Mouse (Mus musculus): ENCODE results near the gene Bgn. TPM values are rescaled to one million over a fixed set of nuclear protein-coding genes. Genes with fewer than 3 reads are reported as not detected.
A peak's percentile ranks its signal among the peaks of the same experiment; 100 is the strongest.

The Bgn gene
- total and polyA plus RNA-seq, 3 experiments, result not detected

GRCm38 (mm10) chrX:73525223-73526140, 42.1 kb downstream of the Bgn start:
- no peaks in the 10 kb centered on the region for H3K79me2 ChIP-seq (replicated peaks; ENCODE audit: control insufficient read depth, extremely low read depth, insufficient read depth, poor library complexity, severe bottlenecking)
- H3K9ac ChIP-seq (ENCODE audit: insufficient read depth, low read depth), result no peak overlapping the region
- dilution Hi-C loops (cut with MboI; ENCODE audit: extremely low pct_ligation_motif_present, extremely low pct_unique_long_range_greater_than_20kb, low sequenced_read_pairs), result no loop called here
- in situ Hi-C loops (cut with MboI; ENCODE audit: low pct_ligation_motif_present, low pct_unique_long_range_greater_than_20kb, low sequenced_read_pairs), result no loop called here
- no peak for DNase-seq (ENCODE audit: extremely low read depth)
- H3K9me3 ChIP-seq (replicated peaks; ENCODE audit: low read length), result no peaks in the 10 kb centered on the region
- no peaks in the 10 kb centered on the region for H3K4me1 ChIP-seq (ENCODE audit: control insufficient read depth in 1 of 2, insufficient read depth in 2 of 2)
- no peak for TF ChIP-seq BHLHE40 (IDR thresholded peaks at IDR 0.05; ENCODE audit: low read depth, low read length)
- TF ChIP-seq MAFK (IDR thresholded peaks at IDR 0.05; ENCODE audit: insufficient replicate concordance, low read length), result no peak
- no peak for TF ChIP-seq ZC3H11A (IDR thresholded peaks at IDR 0.05; ENCODE audit: low read depth, low read length)
- TF ChIP-seq MAZ (IDR thresholded peaks at IDR 0.05; ENCODE audit: low read depth, low read length), result no peak
- no peak for TF ChIP-seq EP300 (IDR thresholded peaks at IDR 0.05; ENCODE audit: low read length)
- TF ChIP-seq SIN3A (IDR thresholded peaks at IDR 0.05; ENCODE audit: low read length), result no peak
- TF ChIP-seq KAT2A (IDR thresholded peaks at IDR 0.05; ENCODE audit: insufficient replicate concordance, low read length), result no peak
- no peak for TF ChIP-seq POLR2A (IDR thresholded peaks at IDR 0.05; ENCODE audit: low read depth, low read length)
- TF ChIP-seq USF2 (conservative IDR thresholded peaks at IDR 0.05; ENCODE audit: low read depth, low read length), result no peak
- no peak for TF ChIP-seq TBP (conservative IDR thresholded peaks at IDR 0.05; ENCODE audit: low read depth, low read length)
- no peak for TF ChIP-seq ETS1 (conservative IDR thresholded peaks at IDR 0.05; ENCODE audit: low read depth, low read length)
- TF ChIP-seq CTCF (conservative IDR thresholded peaks at IDR 0.05 in 1 of 2, IDR thresholded peaks at IDR 0.05 in 1 of 2; ENCODE audit: low read depth in 2 of 2, low read length in 2 of 2), result no peak
- no peak for TF ChIP-seq ZMIZ1 (IDR thresholded peaks at IDR 0.05; ENCODE audit: low read depth, low read length)
- no peak for TF ChIP-seq RAD21 (IDR thresholded peaks at IDR 0.05; ENCODE audit: low read depth, low read length)
- no peak for TF ChIP-seq ZNF384 (IDR thresholded peaks at IDR 0.05; ENCODE audit: low read depth, low read length)
- no peak for TF ChIP-seq MXI1 (IDR thresholded peaks at IDR 0.05; ENCODE audit: low read depth, low read length)
- H3K4me3 ChIP-seq (replicated peaks in 1 of 3; ENCODE audit: low read depth in 2 of 3, low read length in 2 of 3, poor library complexity in 1 of 3), result no peak overlapping the region
- H3K27ac ChIP-seq (ENCODE audit: insufficient read depth, low read depth), result no peak overlapping the region
- no peaks in the 10 kb centered on the region for H3K27me3 ChIP-seq (replicated peaks)
- no peak overlapping the region for H3K4me2 ChIP-seq (ENCODE audit: insufficient read depth, low read depth, poor library complexity, severe bottlenecking)
- no peaks in the 10 kb centered on the region for H3K36me3 ChIP-seq (replicated peaks in 1 of 2; ENCODE audit: control insufficient read depth in 1 of 2, insufficient read depth in 1 of 2, low read length in 1 of 2)

GRCm38 (mm10) chrX:73526410-73526887, 43.0 kb downstream of the Bgn start:
- no peak overlapping the region for H3K4me2 ChIP-seq (ENCODE audit: insufficient read depth, low read depth, poor library complexity, severe bottlenecking)
- no peaks in the 10 kb centered on the region for H3K79me2 ChIP-seq (replicated peaks; ENCODE audit: control insufficient read depth, extremely low read depth, insufficient read depth, poor library complexity, severe bottlenecking)
- dilution Hi-C loops (cut with MboI; ENCODE audit: extremely low pct_ligation_motif_present, extremely low pct_unique_long_range_greater_than_20kb, low sequenced_read_pairs) (no loop called here), in situ Hi-C loops (cut with MboI; ENCODE audit: low pct_ligation_motif_present, low pct_unique_long_range_greater_than_20kb, low sequenced_read_pairs) (no loop called here)
- no peak overlapping the region for H3K9ac ChIP-seq (ENCODE audit: insufficient read depth, low read depth)
- no peaks in the 10 kb centered on the region for H3K4me1 ChIP-seq (ENCODE audit: control insufficient read depth in 1 of 2, insufficient read depth in 2 of 2)
- peak; percentile 7; the same call in 1 of the 2 replicates for TF ChIP-seq SMC3 (IDR thresholded peaks at IDR 0.05; ENCODE audit: low read depth, low read length)
- no peak for TF ChIP-seq ZKSCAN1 (IDR thresholded peaks at IDR 0.05; ENCODE audit: borderline replicate concordance, low read depth, low read length)
- peak in 1 of 2 experiments; percentile 42; a peak in 2 of 4 replicates for TF ChIP-seq CTCF (conservative IDR thresholded peaks at IDR 0.05 in 1 of 2, IDR thresholded peaks at IDR 0.05 in 1 of 2; ENCODE audit: low read depth in 2 of 2, low read length in 2 of 2)
- TF ChIP-seq SIN3A (IDR thresholded peaks at IDR 0.05; ENCODE audit: low read length), result no peak
- TF ChIP-seq POLR2AphosphoS2 (IDR thresholded peaks at IDR 0.05; ENCODE audit: low read depth, low read length), result no peak
- no peak for TF ChIP-seq MAZ (IDR thresholded peaks at IDR 0.05; ENCODE audit: low read depth, low read length)
- TF ChIP-seq RAD21 (IDR thresholded peaks at IDR 0.05; ENCODE audit: low read depth, low read length), result peak; percentile 9
- no peak overlapping the region for H3K4me3 ChIP-seq (replicated peaks in 1 of 3; ENCODE audit: low read depth in 2 of 3, low read length in 2 of 3, poor library complexity in 1 of 3)
- no peaks in the 10 kb centered on the region for H3K27me3 ChIP-seq (replicated peaks)
- no peaks in the 10 kb centered on the region for H3K9me3 ChIP-seq (replicated peaks; ENCODE audit: low read length)
- DNase-seq (ENCODE audit: extremely low read depth), result peak; percentile 14
- no peaks in the 10 kb centered on the region for H3K36me3 ChIP-seq (replicated peaks in 1 of 2; ENCODE audit: control insufficient read depth in 1 of 2, insufficient read depth in 1 of 2, low read length in 1 of 2)
- H3K27ac ChIP-seq (ENCODE audit: insufficient read depth, low read depth), result no peak overlapping the region
